Mouse (Mus musculus) E14TG2a.4 (cell line): ENCODE measurements around the gene Kcnmb4.
A peak's percentile ranks its signal among the peaks of the same experiment; 100 is the strongest.

Experiments
- H3K27me3 ChIP-seq: 2 replicates; pipeline ENCODE4 v1.6.1; 2014; ENCODE audit warnings: low read length, control low read depth; ENCODE audit not compliant: insufficient read depth
- H3K36me3 ChIP-seq: 2 replicates; pipeline ENCODE4 v1.6.1; 2014; ENCODE audit warnings: low read length, control low read depth; ENCODE audit not compliant: insufficient read depth
- H3K4me1 ChIP-seq: replicated peaks from 2 replicates; pipeline ENCODE4 v1.6.1; 2014; ENCODE audit warnings: low read depth, low read length, control low read depth
- H3K4me3 ChIP-seq: replicated peaks from 2 replicates; pipeline ENCODE4 v1.5.1; 2014; ENCODE audit warnings: mild to moderate bottlenecking, low read length
- H3K9me3 ChIP-seq: 2 replicates; pipeline ENCODE4 v1.6.1; 2014; ENCODE audit warnings: low read length, control low read depth
- CTCF ChIP-seq: conservative IDR thresholded peaks from 2 replicates; pipeline ENCODE4 v1.5.1; 2014; ENCODE audit warnings: low read length
- NANOG ChIP-seq: IDR thresholded peaks from 2 replicates; pipeline ENCODE4 v1.6.1; 2014; ENCODE audit warnings: borderline replicate concordance, low read length, mixed read lengths
- POU5F1 ChIP-seq: IDR thresholded peaks from 2 replicates; pipeline ENCODE4 v1.6.1; 2014; ENCODE audit warnings: low read length, borderline replicate concordance

The Kcnmb4 gene

DNA sequence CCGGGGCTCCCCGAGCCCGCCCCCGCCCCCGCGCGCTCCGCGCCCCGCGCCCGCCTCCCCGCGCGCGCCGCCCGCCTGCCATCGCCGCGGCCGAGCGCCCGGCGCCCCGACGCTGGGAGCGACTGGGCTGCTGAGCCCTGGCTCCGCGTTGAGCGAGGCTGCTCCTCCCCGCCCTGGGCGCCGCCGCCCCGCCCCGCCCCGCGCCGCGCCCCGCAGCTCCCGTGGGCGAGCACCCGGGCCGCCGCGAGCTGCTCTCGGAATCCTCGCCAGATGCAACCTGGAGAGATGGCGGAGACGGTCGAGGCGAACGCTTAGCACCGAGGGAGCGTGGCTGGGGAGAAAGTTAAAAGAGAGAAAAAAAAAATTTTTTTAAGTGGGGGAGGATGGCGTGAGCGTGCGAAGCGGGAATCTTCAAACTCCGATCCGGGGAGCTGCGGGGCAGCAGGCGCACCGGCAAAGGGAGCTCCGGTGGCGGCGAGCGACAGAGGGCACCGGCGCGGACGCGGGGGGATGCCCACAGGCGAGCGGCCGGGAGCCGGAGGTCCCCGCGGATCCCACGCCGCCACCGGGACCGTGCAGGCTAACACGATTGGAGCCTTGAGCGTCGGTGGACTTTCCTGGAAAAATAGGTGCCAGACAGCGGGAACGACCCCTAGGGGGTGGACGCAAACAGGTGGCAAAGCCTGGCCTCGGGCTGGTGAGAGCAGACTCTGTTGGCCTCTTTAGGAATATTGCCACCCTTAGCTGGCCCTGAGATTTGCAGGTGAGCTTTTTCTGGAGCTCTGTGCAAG is at the start of gene Kcnmb4:
Gene Kcnmb4 (minus strand): TSS at position 120 of the 791 bp plus-strand sequence.
- peaks cover 19% of the 10 kb centered on the region for H3K4me1 ChIP-seq
- H3K9me3 ChIP-seq = peaks cover 6% of the 10 kb centered on the region; the same call in 1 of the 2 replicates
- H3K27me3 ChIP-seq = peaks cover 55% of the 10 kb centered on the region
- TF ChIP-seq POU5F1 (no peak), NANOG (no peak), CTCF (no peak)
- H3K36me3 ChIP-seq = no peaks in the 10 kb centered on the region
- peak within 1 kb of the TSS; percentile 86 for H3K4me3 ChIP-seq

- Histone ChIP-seq H3K9me3 (peaks cover 11% of the 10 kb centered on the region), H3K4me1 (peaks cover 10% of the 10 kb centered on the region; the same call in 1 of the 2 replicates), H3K36me3 (peaks cover 11% of the 10 kb centered on the region), H3K27me3 (no peaks in the 10 kb centered on the region), H3K4me3 (no peak overlapping the region)
- TF ChIP-seq POU5F1 (no peak), CTCF (no peak), NANOG (no peak)
Measured at GRCm38 (mm10) chr10:116519588-116519987, 45.9 kb upstream of the Kcnmb4 start.

DNA sequence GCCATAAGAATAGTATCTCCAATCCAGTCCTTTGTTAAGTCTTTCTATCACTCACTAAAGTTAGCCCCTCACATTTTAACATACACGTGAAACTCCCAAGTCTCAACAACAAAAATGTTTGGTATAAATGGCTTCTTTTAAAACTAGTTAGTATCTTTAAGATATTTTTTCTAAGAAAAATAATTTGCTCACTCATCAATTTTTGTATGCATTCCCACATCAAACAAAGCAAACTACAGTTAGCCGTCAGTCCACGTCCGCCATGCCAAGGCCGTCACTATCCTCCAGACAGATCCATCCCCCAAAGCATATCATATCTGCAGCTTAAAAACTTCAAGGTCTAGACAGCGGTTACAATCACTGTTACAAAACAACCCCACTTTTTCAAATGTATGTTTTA is 41.9 kb upstream of the Kcnmb4 start:
- no peaks in the 10 kb centered on the region for H3K9me3 ChIP-seq
- H3K27me3 ChIP-seq = no peaks in the 10 kb centered on the region
- H3K4me3 ChIP-seq = no peak overlapping the region
- peaks cover 5% of the 10 kb centered on the region; the same call in 1 of the 2 replicates for H3K36me3 ChIP-seq
- H3K4me1 ChIP-seq = peaks cover 35% of the 10 kb centered on the region
- no peak for TF ChIP-seq NANOG
- no peak for TF ChIP-seq POU5F1

GRCm38 (mm10) chr10:116515158-116515557 is 41.5 kb upstream of the Kcnmb4 start:
- H3K4me1 ChIP-seq = peaks cover 35% of the 10 kb centered on the region
- H3K27me3 ChIP-seq = no peaks in the 10 kb centered on the region
- H3K36me3 ChIP-seq = peaks cover 5% of the 10 kb centered on the region; the same call in 1 of the 2 replicates
- TF ChIP-seq CTCF (no peak), POU5F1 (no peak)
- no peak overlapping the region for H3K4me3 ChIP-seq
- H3K9me3 ChIP-seq = no peaks in the 10 kb centered on the region

GRCm38 (mm10) chr10:116513254-116513635 is 39.6 kb upstream of the Kcnmb4 start:
- H3K36me3 ChIP-seq = peaks cover 5% of the 10 kb centered on the region; the same call in 1 of the 2 replicates
- TF ChIP-seq POU5F1 (no peak), NANOG (no peak; the same call in 1 of the 2 replicates), CTCF (no peak)
- H3K27me3 ChIP-seq = no peaks in the 10 kb centered on the region
- H3K4me1 ChIP-seq = peaks cover 29% of the 10 kb centered on the region
- H3K9me3 ChIP-seq = no peaks in the 10 kb centered on the region
- H3K4me3 ChIP-seq = 0 out of 2 replicates have a peak overlapping the region, but pooled peaks have one; percentile 2

DNA sequence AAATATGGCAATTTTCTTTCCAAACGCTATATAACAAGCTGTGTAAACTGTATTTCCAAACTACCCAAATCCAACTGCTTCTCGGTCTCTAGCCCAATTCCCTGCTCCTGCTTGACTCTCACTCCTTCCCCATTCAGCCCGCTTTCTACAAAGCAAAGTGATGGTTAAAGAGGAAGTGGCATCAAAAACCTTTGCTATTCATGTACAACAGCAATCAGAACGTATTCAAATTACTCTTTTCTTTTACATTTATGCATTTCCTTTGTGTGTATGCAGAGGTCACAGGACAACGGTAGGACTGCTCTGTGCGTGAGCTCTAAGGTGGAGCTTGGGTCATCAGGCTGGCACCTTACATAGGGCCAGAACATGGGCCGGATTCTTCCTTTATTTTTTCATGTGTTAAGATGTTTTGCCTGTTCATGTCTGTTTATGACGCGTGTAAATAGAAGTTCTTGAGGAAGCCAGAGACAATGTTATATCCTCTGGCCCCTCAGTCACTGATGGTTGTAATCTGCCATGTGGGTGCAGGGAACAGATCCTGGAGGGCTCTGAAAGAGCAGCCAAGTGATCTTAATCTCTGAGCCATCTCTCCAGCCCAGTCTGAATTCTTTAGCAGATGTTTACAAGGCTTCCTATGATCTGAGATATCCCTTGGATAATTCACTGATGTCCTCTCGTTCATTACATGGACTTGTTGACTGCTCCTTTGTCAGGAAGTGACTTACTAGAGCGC is 39.0 kb upstream of the Kcnmb4 start:
- Histone ChIP-seq H3K4me3 (0 out of 2 replicates have a peak overlapping the region, but pooled peaks have one; percentile 2), H3K4me1 (peaks cover 28% of the 10 kb centered on the region), H3K36me3 (peaks cover 5% of the 10 kb centered on the region; the same call in 1 of the 2 replicates), H3K9me3 (no peaks in the 10 kb centered on the region), H3K27me3 (no peaks in the 10 kb centered on the region)
- TF ChIP-seq NANOG (peak; percentile 87; the same call in 1 of the 2 replicates), POU5F1 (no peak; the same call in 1 of the 2 replicates)

DNA sequence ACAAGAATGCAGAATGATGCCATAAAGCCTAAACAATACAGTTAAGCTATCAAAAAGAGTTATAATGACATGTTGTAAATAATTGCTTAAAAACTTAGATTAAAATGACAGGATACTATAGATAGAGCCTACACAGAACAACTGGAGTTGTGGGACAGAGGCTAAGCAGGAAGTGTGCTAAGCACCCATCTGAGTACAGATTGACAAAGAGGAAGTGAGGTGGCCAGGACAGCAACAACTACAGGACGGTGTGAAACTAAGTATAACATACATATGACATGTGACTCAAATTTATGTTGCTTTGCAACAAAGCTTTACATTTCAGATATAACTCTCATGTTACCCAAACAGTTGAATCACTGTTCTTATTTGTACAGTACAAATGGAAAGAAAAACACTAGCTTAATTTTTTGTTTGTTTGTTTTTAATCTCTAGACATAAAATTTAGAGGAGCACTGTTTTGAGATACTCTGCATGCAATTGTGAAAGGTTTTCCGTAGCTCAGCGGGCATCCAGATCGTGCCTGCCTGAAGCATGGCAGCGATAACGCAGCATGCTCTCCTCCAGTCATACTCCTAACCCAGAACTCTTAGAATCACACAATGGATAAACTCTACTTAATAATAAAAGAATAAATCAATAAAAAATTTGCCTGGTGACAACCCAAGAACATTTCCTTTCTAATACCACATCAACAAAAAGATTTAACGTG is 31.8 kb upstream of the Kcnmb4 start:
- Histone ChIP-seq H3K27me3 (no peaks in the 10 kb centered on the region), H3K9me3 (no peaks in the 10 kb centered on the region), H3K4me1 (peaks cover 1% of the 10 kb centered on the region), H3K36me3 (peaks cover 14% of the 10 kb centered on the region), H3K4me3 (no peak overlapping the region)
- TF ChIP-seq NANOG = no peak
- TF ChIP-seq POU5F1 = no peak
- no peak for TF ChIP-seq CTCF

DNA sequence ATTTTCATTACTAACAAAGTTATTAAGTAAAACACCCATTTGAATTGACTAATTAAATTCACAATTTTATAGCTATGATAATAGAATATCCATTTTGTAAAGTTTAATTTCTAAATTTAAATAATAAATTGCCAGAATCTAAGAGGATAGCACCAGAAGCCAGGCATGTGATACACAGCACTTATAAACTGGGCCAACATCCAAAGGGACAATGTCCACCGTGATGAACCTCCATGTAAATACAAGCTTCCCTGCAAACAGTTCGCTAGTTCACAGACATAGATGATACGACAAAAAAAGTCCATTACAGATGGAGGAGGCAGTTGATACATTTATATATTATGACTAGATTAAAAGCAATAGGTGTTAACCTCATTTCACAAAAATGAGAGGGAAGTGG is 19.1 kb upstream of the Kcnmb4 start:
- TF ChIP-seq NANOG (no peak), CTCF (no peak), POU5F1 (no peak)
- H3K9me3 ChIP-seq = no peaks in the 10 kb centered on the region
- H3K4me3 ChIP-seq = no peak overlapping the region
- no peaks in the 10 kb centered on the region for H3K27me3 ChIP-seq
- peaks cover 69% of the 10 kb centered on the region for H3K36me3 ChIP-seq
- H3K4me1 ChIP-seq = peaks cover 4% of the 10 kb centered on the region
